Mouse (Mus musculus) lung, adult 2 months (tissue): ENCODE measurements at regions not wholly inside any gene's neighbourhood (a gene's known extent, or its start where the extent isn't known, plus 50 kb on each side); places are given as distances from the start of the nearest gene placed in this dataset.

Experiments used
- DNase-seq: peaks from one replicate; pipeline ENCODE4 v3.0.0; 2022
- H3K4me1 ChIP-seq: fragments of 200-500 bp; 2 replicates; pipeline ENCODE4 v1.6.1; 2011; ENCODE audit warnings: low read length; ENCODE audit not compliant: control insufficient read depth, insufficient read depth
- H3K4me3 ChIP-seq: fragments of 200-500 bp; replicated peaks from 2 replicates; pipeline ENCODE3; 2011; ENCODE audit warnings: low read depth, mild to moderate bottlenecking, control low read depth, low read length; ENCODE audit errors: extremely low read depth
- CTCF ChIP-seq: fragments of 200-500 bp; IDR thresholded peaks from 2 replicates; pipeline ENCODE4 v1.5.1; 2011; ENCODE audit warnings: mild to moderate bottlenecking, low read length, control low read depth; ENCODE audit not compliant: insufficient read depth
- POLR2A ChIP-seq: fragments of 200-500 bp; IDR thresholded peaks from 2 replicates; pipeline ENCODE4 v1.6.1; 2011; ENCODE audit warnings: low read depth, mild to moderate bottlenecking, control low read depth, low read length, borderline replicate concordance; ENCODE audit errors: extremely low read depth
- WGBS: fragments of 180-500 bp; shearing (Covaris S2); methylation state at CpG from one replicate; pipeline ENCODE4 v1.1.7; 2018; 5-methylcytosine and 5-hydroxymethylcytosine counted together

GRCm38 (mm10) chr12:29175698-29176440, 352.3 kb upstream of the Myt1l start:
- DNase-seq: no peak
- H3K4me1 ChIP-seq: no peaks in the 10 kb centered on the region
- no peak overlapping the region for H3K4me3 ChIP-seq
- 68% methylated on average over 10 of the region's 10 CpGs for WGBS
- TF ChIP-seq POLR2A (no peak), CTCF (no peak)

- WGBS: 82% methylated on average over 12 of the region's 12 CpGs
- no peaks in the 10 kb centered on the region for H3K4me1 ChIP-seq
- no peak overlapping the region for H3K4me3 ChIP-seq
- DNase-seq: no peak
- no peak for TF ChIP-seq CTCF
- TF ChIP-seq POLR2A: no peak
Observed at GRCm38 (mm10) chr12:29177145-29177544, 351.0 kb upstream of the Myt1l start.

DNA sequence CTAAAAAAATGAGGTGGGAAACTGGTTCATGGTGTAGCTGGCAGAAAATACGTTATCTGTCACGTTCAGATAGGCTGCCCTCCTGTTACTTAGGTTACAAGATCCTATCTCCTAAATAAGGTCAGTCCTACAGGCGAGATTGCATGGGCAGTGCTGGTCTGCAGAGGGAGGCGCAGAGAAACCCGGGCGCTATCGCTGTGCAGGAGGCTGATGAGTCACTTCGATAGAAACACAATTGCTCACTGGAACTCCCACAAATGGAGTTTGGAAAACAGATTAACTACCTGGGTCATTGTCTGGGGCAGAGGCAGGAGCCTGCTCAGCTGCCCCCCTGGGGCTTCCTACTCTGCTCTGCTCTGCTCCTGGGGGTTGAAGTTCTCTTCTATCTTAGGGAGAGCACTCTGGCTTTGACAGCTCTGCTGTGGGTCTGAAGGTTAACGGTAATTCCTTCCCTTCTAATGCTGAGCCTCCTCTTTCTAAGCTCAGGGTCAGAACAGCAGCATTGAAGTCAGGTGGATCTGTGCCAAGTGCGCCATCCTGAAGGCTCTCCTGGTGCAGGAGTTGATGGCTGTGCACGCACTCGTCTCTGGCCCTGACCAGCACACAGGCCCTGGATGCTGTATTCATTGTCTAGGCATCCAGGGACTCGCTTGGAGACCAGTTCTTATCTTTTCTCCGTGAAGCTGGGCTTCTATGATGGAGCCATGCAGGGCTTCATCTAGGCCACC, 349.9 kb upstream of the Myt1l start:
- no peak for DNase-seq
- TF ChIP-seq CTCF (no peak), POLR2A (no peak)
- 61% methylated on average over 14 of the region's 14 CpGs for WGBS
- Histone ChIP-seq H3K4me1 (no peaks in the 10 kb centered on the region), H3K4me3 (no peak overlapping the region)

GRCm38 (mm10) chr12:29179405-29179804, 348.8 kb upstream of the Myt1l start:
- Histone ChIP-seq H3K4me3 (no peak overlapping the region), H3K4me1 (no peaks in the 10 kb centered on the region)
- TF ChIP-seq CTCF: no peak
- no peak for TF ChIP-seq POLR2A
- DNase-seq: no peak
- 55% methylated on average over 2 of the region's 2 CpGs for WGBS

DNA sequence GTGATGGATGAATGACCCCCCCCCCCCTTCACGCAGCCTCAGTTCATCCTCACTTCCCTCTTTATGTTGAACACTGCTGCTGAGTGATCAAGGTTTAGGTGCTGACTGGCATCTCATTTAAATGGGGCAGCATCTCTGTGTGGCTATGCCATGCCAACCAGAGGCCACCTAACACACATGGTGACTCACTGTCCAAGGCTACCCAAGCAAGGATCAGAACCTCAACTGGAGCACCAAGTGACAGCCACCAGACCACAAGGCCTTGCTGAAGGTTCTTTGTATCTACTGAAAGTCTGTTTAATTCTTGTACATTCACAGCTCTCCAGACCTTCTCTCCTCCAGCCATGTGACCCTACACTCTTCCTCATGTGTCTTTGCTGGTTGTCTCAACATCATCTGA, 347.6 kb upstream of the Myt1l start:
- H3K4me1 ChIP-seq: no peaks in the 10 kb centered on the region
- DNase-seq: no peak
- TF ChIP-seq POLR2A: no peak
- TF ChIP-seq CTCF: no peak
- H3K4me3 ChIP-seq: no peak overlapping the region
- WGBS: 68% methylated on average over 1 of the region's 1 CpGs

- 59% methylated on average over 4 of the region's 4 CpGs for WGBS
Observed at GRCm38 (mm10) chr12:29187619-29188018, 340.6 kb upstream of the Myt1l start.

DNA sequence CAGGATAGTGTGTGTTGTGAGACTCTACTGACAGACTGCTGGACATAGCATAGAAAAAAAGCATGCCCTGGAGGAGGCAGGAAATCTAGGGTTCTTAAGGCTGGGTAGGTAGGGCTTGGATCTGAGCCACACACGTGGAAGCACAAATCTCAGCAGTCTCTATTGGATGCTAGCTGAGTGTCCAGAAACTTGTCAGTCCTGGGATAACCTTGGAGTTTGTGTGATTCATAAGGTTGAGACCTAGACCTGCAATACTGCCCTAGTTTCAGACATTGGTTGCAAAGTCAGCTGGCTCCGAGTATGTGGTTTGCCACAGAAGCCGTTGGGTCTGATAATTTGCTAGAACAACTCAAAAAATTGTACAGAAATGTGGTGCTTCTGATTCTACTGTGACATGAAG, 335.8 kb upstream of the Myt1l start:
- WGBS: 80% methylated on average over 3 of the region's 3 CpGs

More at GRCm38 (mm10) chr12:29187619-29188018, 340.6 kb upstream of the Myt1l start:
- TF ChIP-seq CTCF (no peak), POLR2A (no peak)
- Histone ChIP-seq H3K4me3 (no peak overlapping the region), H3K4me1 (no peaks in the 10 kb centered on the region)
- DNase-seq: no peak

GRCm38 (mm10) chr12:29211946-29212345, 316.2 kb upstream of the Myt1l start:
- TF ChIP-seq CTCF (no peak), POLR2A (no peak)
- 51% methylated on average over 3 of the region's 3 CpGs for WGBS

More for the DNA sequence above, 335.8 kb upstream of the Myt1l start:
- TF ChIP-seq CTCF (no peak), POLR2A (no peak)
- Histone ChIP-seq H3K4me1 (no peaks in the 10 kb centered on the region), H3K4me3 (no peak overlapping the region)
- DNase-seq: no peak

DNA sequence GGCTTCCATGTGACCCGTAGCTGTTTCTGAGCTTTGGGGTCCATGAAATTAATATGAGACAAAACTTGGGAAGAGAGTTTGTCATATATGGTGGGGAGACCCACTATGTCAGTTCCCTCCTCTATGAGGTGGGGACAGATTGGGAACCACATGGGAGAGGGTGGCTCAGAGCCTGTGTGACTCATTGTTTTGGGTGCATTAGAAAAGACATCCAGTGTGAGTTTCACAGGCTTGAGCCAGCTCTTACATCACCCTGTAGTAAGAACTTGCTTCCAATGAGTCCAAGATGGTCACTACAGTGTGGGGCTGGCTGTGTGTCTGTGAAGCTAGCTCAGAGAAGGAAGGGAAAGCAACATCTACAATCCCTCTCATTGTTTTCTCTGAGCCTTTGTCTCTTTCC, 314.6 kb upstream of the Myt1l start:
- Histone ChIP-seq H3K4me1 (no peaks in the 10 kb centered on the region), H3K4me3 (no peak overlapping the region)
- TF ChIP-seq CTCF: no peak
- no peak for TF ChIP-seq POLR2A
- WGBS: 67% methylated on average over 1 of the region's 1 CpGs
- no peak for DNase-seq

More at GRCm38 (mm10) chr12:29211946-29212345, 316.2 kb upstream of the Myt1l start:
- no peak for DNase-seq
- Histone ChIP-seq H3K4me3 (no peak overlapping the region), H3K4me1 (no peaks in the 10 kb centered on the region)

DNA sequence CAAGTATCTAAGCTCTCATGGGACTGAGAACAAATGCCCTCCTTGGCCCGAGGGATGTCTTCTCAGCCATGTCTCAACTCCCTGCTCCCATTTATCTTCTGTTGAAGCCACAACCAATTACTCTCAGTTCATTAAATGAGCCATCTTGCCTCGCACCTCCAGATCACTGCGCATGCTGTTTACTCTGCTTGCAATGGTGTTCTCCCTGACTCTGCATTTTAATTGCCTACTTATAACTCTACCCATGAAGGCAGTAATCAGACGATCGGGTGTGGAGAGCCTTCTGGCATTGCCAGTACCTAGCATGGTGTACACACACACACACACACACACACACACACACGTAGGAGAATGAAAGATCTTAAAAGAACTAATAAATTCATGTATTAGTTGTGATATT, 306.1 kb upstream of the Myt1l start:
- TF ChIP-seq POLR2A: no peak
- TF ChIP-seq CTCF: no peak

More for the DNA sequence above, 306.1 kb upstream of the Myt1l start:
- DNase-seq: no peak
- Histone ChIP-seq H3K4me3 (no peak overlapping the region), H3K4me1 (no peaks in the 10 kb centered on the region)
- 75% methylated on average over 6 of the region's 6 CpGs for WGBS
